Mouse (Mus musculus): ENCODE measurements around the gene Stt3b.

- no peak for TF ChIP-seq GATA1 (IDR thresholded peaks at IDR 0.05; ENCODE audit: low read length)
- TF ChIP-seq TAL1 (IDR thresholded peaks at IDR 0.05; ENCODE audit: low read length): no peak
Observed at GRCm38 (mm10) chr9:115304149-115304548, 6.1 kb downstream of the Stt3b start.

Data from erythroblast, embryonic 14.5 days (primary cell).